Mouse (Mus musculus): ENCODE measurements around the gene Stfa3. TPM values are rescaled to one million over a fixed set of nuclear protein-coding genes. Genes with fewer than 3 reads are reported as not detected.
"Not testable (repeated sequence)": the region's sequence is repeated elsewhere in the genome, so short reads cannot be mapped to it uniquely, and the experiment has no call there.

The Stfa3 gene
- polyA plus RNA-seq, 1 experiment from 2014 or later, result 0.62 TPM

DNA sequence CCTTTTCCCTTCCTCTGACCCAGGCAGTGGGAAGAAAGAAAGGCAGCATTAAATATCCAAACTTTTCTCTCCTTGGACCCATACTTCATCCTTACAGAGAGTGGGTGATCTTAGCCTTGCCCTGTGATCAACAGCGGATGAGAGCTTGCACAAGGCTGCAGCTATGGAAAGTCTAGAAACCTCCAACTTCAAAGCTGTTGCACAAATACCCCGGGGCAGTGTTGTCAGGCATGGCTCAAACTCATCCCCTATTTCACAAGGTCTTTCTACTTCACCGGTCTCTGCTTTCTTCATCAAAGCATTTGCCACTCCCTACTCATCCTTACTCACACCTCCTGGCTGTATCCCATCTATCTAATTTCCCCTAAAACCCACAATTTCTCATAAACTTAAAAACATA lies 10.2 kb upstream of the Stfa3 start:
- H3K9ac ChIP-seq, result no peak overlapping the region
- no peak overlapping the region for H3K27ac ChIP-seq
- H3K4me3 ChIP-seq, result no peak overlapping the region
- H3K36me3 ChIP-seq, result no peaks in the 10 kb centered on the region
- WGBS, result 87% methylated on average over 3 of the region's 3 CpGs
- H3K4me1 ChIP-seq, result no peaks in the 10 kb centered on the region
- H3K27me3 ChIP-seq, result no peaks in the 10 kb centered on the region
- H3K4me2 ChIP-seq (replicated peaks), result no peak overlapping the region
- H3K9me3 ChIP-seq (replicated peaks), result no peaks in the 10 kb centered on the region
- ATAC-seq (ENCODE audit: low FRiP score), result no peak

DNA sequence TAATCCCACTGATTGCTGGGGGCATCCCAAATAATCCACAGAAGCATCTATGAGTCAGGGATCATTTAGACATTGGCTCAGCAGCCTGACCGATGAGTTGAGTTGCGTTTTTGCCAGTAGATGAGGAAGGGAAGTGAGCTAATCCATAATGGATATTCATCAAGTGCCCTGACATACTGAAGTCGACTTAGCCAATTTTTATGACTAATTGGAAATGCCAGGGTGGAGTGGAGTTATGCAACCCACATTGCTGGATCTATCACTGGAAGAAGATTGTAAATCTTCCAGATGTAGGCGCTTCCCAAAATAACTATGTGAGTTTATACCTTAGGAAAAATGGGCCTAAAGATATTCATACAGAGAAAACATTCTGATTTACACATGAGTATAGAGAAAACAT lies 8.9 kb upstream of the Stfa3 start:
- ATAC-seq (ENCODE audit: low FRiP score), result no peak
- 90% methylated on average over 4 of the region's 4 CpGs for WGBS

DNA sequence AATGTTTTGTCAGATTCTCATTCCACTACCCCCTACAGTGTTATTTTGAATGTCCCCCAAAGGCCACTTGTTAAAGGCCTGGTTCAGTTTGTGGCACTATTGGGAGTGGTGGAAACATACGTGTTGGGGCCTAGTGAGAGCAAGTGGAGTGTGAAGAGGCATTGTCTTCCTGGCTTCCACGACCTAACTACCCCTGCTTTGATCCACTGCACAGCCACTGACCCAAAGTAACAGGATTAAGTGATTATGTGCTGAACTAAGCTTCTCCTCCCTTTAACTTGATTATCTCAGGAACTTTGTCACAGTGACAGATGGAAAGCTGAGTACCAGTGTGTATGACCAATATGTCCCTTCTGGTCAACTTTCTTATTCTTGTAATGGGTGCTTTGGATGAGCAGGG lies 5.2 kb upstream of the Stfa3 start:
- H3K9me3 ChIP-seq (replicated peaks), result no peaks in the 10 kb centered on the region
- ATAC-seq (ENCODE audit: low FRiP score), result no peak
- no peaks in the 10 kb centered on the region for H3K27me3 ChIP-seq
- no peaks in the 10 kb centered on the region for H3K4me1 ChIP-seq
- no peaks in the 10 kb centered on the region for H3K36me3 ChIP-seq
- H3K4me3 ChIP-seq, result no peak overlapping the region
- no peak overlapping the region for H3K27ac ChIP-seq
- H3K9ac ChIP-seq, result no peak overlapping the region
- 27% methylated on average over 2 of the region's 2 CpGs for WGBS
- H3K4me2 ChIP-seq (replicated peaks), result no peak overlapping the region

More for the DNA sequence above, 8.9 kb upstream of the Stfa3 start:
- Histone ChIP-seq H3K9ac (no peak overlapping the region), H3K27ac (no peak overlapping the region), H3K36me3 (no peaks in the 10 kb centered on the region), H3K4me3 (no peak overlapping the region), H3K4me2 (replicated peaks) (no peak overlapping the region), H3K9me3 (replicated peaks) (no peaks in the 10 kb centered on the region), H3K4me1 (no peaks in the 10 kb centered on the region), H3K27me3 (no peaks in the 10 kb centered on the region)

DNA sequence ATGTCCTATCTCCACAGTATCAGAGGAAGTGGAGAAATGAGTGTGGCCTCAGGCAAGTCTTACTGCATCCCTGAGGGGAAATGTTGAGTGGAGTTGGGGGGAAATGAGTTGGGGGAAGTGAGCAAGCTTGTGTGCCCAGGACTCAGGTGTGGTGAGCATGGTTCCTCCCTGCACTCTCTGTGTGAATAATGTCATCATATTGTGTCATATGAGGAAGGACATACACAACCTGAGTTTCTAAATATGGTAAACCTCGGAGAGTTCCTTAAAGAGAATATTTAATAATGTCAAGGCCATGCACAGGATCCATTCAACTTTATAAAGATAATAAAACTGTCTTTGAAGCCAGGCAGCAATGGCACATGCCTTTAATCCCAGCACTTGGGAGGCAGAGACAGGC lies 34.2 kb downstream of the Stfa3 start:
- not testable (repeated sequence) for H3K27me3 ChIP-seq; H3K9me3 ChIP-seq (replicated peaks); H3K9ac ChIP-seq; H3K27ac ChIP-seq; H3K4me1 ChIP-seq; ATAC-seq (ENCODE audit: low FRiP score); H3K36me3 ChIP-seq; H3K4me3 ChIP-seq; H3K4me2 ChIP-seq (replicated peaks)
- WGBS, result 83% methylated on average over 1 of the region's 1 CpGs

DNA sequence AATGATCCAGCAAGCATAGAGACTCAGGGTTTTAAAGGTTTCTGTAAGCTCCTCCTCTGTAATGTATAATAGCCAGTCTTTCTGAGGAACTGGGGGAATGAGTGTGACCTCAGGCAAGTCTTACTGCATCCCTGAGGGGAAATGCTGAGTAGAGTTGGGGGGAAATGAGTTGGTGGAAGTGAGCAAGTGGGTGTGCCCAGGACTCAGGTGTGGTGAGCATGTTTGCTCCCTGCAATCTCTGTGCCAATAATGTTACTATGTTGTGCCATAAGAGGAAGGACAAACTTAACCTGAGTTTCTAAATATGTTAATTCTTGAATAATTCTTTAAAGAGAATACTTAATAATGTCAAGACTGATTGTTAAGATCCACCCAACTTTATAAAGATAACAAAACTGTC lies 46.8 kb downstream of the Stfa3 start, which contains the start of gene Stfa2:
Gene Stfa2, minus strand, starts transcription at position 101 of the 400 bp plus-strand sequence.
- Histone ChIP-seq H3K36me3 (no peaks in the 10 kb centered on the region), H3K27ac (no peak within 1 kb of the TSS), H3K9me3 (replicated peaks) (no peaks in the 10 kb centered on the region), H3K4me2 (replicated peaks) (no peak within 1 kb of the TSS), H3K4me3 (no peak within 1 kb of the TSS), H3K4me1 (no peaks in the 10 kb centered on the region), H3K9ac (no peak within 1 kb of the TSS), H3K27me3 (no peaks in the 10 kb centered on the region)
- ATAC-seq (ENCODE audit: low FRiP score), result no peak

Other genes starting within 250 kb of the Stfa3 start
- not detected in 2 replicates for gene Gm5416, start 245.0 kb downstream of the Stfa3 start, polyA plus RNA-seq (2016; fragmentation: Nextera tagmentation; extraction: Ambion mirVana)
- gene 2010005H15Rik, start 233.9 kb downstream of the Stfa3 start, polyA plus RNA-seq (2016; fragmentation: Nextera tagmentation; extraction: Ambion mirVana), result not detected in 2 replicates
- gene Stfa1, start 178.4 kb downstream of the Stfa3 start, polyA plus RNA-seq (2016; fragmentation: Nextera tagmentation; extraction: Ambion mirVana), result 3.1 and 5.1 TPM in 2 replicates
- gene BC117090, start 121.1 kb downstream of the Stfa3 start, polyA plus RNA-seq (2016; fragmentation: Nextera tagmentation; extraction: Ambion mirVana), result not detected in 2 replicates
- 5.0 and 6.4 TPM in 2 replicates for gene BC100530, start 87.6 kb downstream of the Stfa3 start, polyA plus RNA-seq (2016; fragmentation: Nextera tagmentation; extraction: Ambion mirVana)
- gene Stfa2, start 46.9 kb downstream of the Stfa3 start, polyA plus RNA-seq (2016; fragmentation: Nextera tagmentation; extraction: Ambion mirVana), result 0.87 TPM in 1 of 2 replicates, not detected in the other
- gene Casr, start 106.7 kb upstream of the Stfa3 start, polyA plus RNA-seq (2016; fragmentation: Nextera tagmentation; extraction: Ambion mirVana), result 0.06 and 0.07 TPM in 2 replicates
- 1.7 and 2.0 TPM in 2 replicates for gene Cd86, start 210.7 kb upstream of the Stfa3 start, polyA plus RNA-seq (2016; fragmentation: Nextera tagmentation; extraction: Ambion mirVana)
- gene Ildr1, start 238.6 kb upstream of the Stfa3 start, polyA plus RNA-seq (2016; fragmentation: Nextera tagmentation; extraction: Ambion mirVana), result 0.53 and 1.3 TPM in 2 replicates